Mouse (Mus musculus): ENCODE results near the gene Prr30.

DNA sequence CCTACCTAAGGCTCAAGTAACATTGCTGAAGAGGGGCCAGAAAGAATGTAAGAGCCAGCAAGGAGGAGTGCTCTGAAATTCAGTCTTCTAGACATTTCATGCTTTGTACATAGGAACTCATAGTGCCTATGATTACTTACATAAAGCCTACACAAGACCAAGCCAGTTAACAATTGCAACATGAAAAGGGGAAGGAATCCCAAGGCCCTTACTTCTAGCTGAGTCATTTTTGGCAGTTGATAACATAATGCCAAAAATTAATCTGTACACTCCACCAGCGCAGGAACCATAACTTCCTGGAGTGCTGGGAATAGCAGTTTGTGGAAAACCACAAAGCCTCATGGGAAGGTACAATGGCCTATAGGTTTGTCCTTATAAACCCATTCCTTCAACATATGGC is 37.8 kb upstream of the Prr30 start:
- no peak for TF ChIP-seq POLR2A (IDR thresholded peaks at IDR 0.05; ENCODE audit: control insufficient read depth, extremely low read depth, insufficient read depth, low read length, poor library complexity)
- TF ChIP-seq CTCF (IDR thresholded peaks at IDR 0.05; ENCODE audit: borderline replicate concordance, control insufficient read depth, extremely low read depth, insufficient read depth, low read length, poor library complexity), result no peak

All from thymus, adult 2 months (tissue).